Mouse (Mus musculus) frontal cortex, postnatal 25 days (tissue): ENCODE results near the gene 1700010B08Rik.
"Not testable (repeated sequence)": the region's sequence is repeated elsewhere in the genome, so short reads cannot be mapped to it uniquely, and the experiment has no call there.

Experiments
- DNase-seq, 2 experiments: peaks; one replicate each; pipeline ENCODE4 v3.0.0; 2022; ENCODE audit warnings: low spot score in 2 of 2

1700010B08Rik gene

DNA sequence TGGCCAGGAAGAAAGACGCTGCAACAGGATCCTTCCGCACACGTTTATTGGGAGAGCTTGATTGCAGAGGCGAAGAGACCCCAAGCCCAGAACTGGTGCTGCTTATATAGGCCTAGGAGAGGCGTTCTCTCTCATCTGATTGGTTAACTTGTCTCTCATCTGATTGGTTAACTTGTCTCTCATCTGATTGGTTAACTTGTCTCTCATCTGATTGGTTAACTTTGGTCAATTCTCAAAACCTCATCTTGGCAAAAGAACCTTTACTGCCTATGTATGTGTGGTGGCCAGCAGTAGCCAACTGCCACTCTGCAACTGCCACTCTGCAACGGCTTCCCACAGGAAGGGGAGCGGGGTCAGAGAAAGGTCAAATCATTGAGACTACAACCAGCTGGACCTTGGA, at the start of gene 1700010B08Rik:
1700010B08Rik (plus strand) TSS at position 301 of the 400 bp plus-strand sequence.
- DNase-seq, result not testable (repeated sequence)

DNA sequence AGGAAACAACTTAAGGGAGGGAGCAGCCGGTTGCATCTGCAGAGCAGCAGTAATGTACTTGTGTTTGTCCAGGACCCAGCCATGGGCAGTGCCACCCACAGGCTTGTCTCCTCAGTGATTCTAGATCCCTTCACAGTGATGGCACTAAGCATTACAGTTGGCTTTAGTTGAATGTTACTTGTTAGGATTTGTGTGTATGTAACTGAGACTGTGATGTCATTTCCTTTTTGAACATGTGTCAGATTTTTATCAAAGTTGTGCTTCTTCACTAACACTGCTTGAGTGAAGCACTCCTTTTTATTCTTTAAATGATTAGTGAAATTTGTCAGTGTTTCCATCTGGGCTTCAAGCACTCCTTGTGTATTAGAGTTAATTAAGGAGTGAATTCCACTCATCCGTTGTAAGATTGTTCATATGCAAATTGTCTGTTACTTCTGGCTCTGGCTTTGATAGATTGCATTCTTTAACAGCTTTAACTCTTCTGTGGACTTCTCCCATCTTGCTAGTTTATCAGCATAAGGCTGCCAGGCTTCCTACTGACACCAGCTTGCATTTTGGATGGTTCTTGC, 46.8 kb upstream of the 1700010B08Rik start:
- no peak for DNase-seq

DNA sequence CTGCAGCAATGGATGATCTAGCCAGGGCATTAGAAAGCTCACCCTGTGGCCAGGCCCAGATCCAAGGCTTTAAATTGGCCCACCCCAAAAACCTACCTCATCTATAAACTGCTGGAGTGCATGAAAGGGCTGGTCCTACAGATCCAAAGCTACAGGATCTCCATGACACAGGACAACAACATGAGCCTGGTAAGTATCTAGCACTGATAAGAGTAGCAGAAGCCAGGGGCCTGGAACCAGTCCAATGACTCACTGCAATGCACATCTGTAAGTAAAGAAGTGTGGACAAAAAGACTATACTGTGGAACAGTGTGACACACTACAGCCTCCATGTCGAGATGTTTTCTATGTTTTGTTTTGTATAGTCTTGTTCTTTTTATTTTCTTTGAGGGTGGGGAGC, 45.7 kb upstream of the 1700010B08Rik start:
- no peak for DNase-seq

DNA sequence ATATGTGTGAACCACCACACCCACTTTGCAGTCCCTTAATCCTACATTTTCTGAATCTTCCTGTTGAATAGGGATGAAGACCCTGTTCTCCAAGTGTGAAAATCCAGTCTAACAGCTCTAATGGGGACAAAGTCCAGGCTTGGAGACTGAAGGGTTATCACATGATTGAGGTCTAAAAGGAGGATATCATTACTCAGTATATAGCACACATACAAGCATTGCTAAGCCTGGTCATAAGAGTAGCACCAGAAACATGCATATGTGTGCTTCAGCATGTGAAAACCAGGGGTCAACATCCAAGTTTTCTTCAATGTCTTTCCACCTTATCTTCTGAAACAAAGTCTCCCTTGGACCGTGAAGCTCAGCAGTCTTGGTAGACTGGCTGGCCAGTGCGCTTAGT, 40.6 kb upstream of the 1700010B08Rik start:
- no peak for DNase-seq

DNA sequence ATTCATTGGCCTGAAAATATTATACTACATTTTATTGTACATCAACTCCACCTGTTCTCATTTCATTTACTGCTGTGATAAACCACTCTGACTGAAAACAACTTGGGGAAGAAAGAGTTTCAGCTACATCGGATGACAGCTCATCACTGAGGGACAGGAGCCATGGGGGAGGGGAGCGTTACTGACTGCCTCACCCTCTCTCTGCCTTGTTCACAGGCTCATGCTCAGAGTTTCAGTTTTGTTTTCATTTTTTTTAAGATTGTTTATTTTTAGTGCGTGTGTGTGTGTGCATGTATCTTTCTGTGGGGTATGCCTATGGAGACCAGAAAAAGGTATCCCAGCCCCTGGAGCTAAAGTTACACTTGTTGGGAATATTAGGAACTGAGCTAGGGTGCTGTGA, 40.0 kb upstream of the 1700010B08Rik start:
- no peak for DNase-seq

DNA sequence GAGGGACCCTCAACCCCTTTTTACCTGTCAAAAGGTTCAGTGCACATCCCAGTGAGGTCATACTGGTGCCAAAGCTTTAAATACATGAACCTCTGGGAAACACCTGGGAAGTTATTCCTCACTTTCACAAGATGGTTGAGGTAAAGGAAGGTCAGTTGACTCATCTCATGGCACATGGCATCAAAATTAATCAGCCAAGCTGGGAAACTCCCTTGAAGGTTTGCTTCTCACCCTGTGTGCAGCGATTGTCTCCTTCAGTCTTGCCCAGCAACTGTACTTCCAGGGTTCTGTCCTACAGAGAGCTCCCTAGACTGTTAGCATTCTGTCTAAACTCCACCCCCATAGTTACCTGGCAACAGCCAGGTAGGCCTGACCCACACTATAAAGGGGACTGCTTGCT, 39.1 kb upstream of the 1700010B08Rik start:
- DNase-seq, result no peak

DNA sequence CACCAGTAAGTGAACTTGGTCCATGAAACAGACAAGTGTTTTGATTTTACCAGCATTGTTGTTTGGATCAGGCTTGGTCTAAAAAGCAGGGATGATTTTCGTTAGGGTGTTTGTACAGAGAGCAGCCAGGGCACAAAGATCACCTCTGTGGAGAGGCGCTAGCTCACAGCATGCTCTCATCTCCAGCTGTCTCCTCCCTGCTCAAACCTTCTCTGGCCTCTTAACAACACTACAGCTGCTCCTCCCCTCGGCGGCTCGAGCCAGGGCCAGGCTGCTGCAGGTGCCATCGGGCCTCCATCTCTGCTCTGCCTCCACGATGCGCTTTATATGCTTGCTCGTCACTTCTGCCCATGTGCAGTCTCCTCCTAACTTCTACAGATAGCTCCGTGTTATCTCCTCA, 36.4 kb upstream of the 1700010B08Rik start:
- DNase-seq, result no peak

DNA sequence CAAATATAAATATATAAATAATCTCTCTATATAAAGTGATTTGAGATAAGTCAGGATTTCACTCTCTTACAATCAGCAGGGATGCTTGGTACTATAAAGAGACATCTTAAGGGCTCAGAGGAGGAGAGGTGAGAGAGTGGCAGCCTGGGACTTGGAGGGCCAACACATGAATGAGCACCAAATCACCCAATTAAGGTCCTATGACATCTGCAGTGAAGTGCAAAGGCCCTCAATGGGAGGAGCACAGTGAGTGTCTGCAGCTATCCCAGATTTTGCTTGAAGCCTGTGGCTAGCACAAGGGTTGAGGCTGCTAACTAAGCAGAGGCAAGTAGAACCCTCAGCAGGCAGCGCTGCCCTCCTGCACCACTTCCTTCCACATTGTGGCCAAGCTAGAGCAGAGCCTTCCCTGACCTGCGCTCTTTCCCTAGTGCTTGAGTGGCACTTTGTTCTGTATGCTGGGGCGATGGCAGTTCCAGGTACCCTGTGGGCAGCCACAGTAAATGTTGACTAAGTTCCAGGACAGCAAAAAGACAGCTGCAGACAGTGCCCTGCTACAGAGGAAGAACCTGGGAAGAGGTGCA, 33.3 kb upstream of the 1700010B08Rik start:
- DNase-seq, result no peak

DNA sequence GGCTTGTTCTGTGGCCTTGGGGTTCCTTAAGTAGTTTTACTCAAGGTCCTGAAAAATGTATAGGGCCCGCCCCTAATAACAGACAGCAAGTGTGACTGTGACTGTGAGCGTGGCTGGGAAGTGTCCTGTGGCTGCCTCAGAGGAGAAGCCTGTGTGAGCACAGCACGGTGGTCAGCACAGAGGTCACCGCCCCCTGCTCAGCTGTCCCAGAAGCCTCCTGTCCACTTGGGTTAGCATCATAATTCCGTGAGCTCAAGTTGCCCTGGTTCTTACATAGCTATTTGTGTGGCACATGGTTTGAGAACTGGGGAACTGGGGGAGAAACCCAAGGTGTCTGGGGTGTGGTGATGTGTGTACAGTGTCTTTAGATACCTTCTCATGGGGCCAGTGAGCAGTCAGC, 31.9 kb upstream of the 1700010B08Rik start:
- DNase-seq, result no peak

DNA sequence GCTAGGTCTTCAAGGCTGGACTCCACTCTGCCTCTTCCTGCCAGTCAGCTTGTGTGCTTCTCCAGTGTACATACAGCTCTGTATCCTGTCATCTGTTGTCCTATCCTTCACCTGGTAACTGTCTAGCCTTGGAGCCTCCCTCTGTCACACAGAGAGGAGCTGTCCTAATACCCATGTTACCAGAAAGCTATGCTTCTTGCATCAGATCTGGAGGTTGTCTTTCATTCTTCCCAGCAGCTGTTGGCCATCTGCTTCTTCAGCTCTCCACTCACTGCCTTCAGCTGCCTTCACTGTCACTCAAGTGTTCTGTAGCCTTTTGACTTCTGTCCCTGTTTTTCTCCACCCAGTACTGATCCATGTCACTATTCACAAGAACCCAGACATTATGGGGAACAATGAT, 29.4 kb upstream of the 1700010B08Rik start:
- no peak for DNase-seq

DNA sequence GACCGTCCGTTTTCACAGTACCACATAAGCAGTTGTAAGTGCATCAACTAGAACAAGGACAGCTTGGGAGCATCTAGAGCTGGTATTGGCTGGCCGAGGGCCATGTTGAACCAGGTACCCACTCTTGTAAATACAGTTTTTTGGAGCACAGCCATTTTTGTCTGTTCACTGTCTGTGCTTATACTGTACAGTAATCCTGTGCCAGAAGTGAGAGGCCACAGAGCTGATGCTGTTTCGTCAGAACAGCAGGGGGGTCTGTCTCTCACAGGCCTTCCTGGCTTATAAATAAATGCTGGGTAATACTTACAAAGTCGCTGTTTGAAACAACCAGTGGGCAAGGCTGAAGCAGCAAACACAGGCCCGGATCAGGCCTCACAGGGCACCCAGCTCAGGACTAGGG, 27.5 kb upstream of the 1700010B08Rik start:
- DNase-seq, result no peak

DNA sequence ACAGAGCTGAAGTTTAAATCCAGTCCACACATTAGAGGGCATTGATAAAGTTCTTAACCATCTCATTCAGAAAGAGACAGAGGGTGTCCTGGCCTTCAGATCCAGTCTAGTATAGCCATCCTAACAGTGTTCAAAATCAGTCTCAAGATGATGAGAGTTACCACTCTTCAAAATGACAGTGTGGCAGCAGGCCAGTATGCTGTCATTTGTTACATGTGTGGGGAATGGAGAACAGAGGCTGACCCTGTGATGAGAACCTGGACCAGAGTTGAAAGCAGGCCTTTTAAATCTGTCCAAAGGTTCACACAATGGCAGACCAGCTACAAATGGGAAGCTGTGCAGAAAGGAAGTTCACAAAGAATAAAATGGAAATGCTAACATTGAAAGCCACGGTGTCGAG, 26.5 kb upstream of the 1700010B08Rik start:
- DNase-seq, result no peak

DNA sequence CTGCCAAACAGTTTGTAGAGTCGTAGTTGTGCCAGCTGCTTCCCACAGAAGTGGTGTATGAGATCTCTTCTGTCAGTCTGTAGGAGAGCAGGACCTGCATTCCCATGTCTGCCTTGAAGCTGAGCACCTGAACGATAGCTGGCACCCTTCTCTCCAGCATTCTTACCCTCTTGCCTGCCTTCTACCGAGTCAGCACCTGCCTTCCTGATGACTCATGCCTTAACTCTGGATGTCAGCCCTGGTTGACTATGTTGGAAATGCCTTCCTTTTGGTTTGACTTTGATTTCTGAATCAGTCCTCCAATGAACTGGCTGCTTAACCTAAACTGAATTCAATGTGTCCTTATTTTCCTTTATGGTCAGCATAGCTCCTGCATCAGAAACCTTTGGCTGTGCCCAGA, 20.4 kb upstream of the 1700010B08Rik start:
- no peak for DNase-seq

DNA sequence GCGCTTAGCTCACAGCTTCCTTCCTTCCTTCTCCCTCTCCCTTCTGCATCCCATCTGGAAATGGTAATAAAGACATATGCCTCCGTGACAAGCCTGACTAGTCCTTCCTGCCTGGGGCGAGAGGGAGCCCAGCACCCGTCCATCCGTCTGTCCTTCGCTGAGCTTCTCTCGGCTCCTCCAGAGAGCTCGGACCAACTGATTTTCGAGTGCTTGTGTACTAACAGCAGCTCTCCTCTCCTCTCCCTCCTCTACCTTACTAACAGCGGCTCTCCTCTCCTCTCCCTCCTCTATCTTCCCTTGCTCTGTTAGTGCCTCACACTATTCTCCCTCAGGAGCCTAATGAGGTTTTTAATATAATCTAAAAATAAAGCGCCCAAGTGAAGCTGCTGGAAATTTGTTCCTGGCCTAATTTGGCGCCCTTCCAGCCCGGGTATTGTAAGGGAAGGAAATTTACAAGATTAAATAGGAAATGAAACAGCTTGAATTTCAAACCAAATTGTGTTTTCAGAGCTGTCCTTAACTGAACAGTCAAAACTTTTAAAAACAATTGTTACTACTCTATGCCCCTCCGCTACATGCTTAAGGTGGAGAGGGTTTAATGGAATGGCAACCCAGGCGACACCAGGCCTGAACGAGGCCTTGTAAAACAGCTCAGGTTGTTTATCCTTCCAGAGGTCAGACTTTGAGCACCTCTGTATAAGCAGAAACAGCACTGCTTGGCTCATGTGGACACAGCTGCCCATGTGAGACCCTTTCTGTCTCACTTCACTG, 16.9 kb upstream of the 1700010B08Rik start:
- DNase-seq, result no peak

DNA sequence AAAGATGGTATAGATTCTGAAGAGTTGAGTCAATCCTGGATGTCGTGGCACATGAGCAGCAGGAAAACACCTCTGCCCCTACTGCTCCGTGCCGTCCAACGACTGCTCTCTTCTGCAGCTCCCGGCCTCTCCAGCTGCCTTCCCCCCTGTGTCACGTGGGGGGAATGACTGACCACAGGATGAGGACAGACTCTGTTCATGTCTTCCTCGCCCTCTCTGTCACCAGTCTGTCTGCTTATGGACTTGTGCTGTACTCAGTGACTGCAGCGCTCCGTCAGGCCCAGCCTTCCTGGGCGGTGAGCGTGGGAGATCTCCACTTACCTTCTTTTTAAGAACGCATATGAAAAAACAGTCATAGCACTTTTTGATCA, 16.4 kb upstream of the 1700010B08Rik start:
- no peak for DNase-seq

DNA sequence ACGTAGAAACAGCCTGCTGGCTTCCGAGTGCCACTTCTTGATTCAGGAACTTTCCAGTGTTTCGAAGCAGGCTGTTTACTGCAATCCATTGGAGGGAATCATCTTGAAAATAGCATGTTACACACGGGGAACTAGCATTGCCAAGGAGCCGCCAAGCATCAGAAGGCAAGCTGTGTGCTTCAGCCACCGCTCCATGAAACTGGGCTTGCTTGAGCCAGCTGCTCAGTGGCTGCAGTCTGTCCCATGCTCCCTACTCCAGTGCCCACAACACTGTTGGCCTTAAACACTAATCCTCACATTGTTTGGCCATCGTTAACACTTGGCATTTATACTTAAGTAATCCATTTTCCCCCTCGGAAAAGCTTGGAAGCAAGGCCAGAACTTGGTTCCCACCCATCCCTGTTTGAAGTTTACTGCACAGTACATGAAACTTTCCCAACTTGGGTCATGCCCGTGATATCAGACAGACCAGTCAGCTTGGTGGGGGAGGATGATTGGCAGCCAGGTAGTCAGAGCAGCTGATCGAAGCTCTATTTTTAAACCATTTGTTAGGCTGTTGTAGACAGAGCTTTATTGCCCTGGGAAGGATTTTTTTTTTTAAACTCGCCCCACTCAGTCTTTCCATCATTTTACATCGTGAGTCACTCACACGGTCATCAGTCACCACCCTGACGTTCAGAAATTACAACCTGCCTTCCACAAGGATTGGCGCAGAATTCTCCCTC, 13.2 kb upstream of the 1700010B08Rik start:
- DNase-seq, result no peak

DNA sequence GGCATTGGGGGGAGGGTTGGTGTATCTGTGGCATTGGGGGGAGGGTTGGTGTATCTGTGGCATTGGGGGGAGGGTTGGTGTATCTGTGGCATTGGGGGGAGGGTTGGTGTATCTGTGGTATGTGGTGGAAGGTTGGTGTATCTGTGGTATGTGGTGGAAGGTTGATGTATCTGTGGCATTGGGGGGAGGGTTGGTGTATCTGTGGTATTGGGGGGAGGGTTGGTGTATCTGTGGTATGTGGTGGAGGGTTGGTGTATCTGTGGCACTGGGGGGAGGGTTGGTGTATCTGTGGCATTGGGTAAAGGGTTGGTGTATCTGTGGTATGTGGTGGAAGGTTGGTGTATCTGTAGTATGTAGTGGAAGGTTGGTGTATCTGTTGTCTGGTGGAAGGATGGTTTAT, 11.6 kb upstream of the 1700010B08Rik start:
- not testable (repeated sequence) for DNase-seq

DNA sequence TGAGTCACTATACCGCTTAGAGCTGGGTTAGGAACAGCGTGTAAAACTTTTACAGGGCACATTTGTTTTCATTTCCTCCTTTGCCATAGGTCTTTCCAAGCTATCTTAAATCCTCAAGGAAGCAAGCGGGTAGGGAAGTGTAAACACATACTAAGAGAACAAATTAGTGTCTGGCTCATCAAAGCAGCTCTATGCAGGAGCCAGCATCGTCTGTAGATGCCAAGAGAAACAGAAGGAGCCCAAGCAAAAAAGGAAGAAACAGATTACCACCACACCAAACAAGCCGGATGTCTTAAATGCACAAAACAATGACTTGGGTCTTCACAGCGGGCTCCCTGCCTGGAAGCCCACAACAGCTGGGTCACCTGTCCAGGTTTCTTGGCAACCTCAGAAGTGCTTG, 9.0 kb upstream of the 1700010B08Rik start:
- DNase-seq, result no peak

DNA sequence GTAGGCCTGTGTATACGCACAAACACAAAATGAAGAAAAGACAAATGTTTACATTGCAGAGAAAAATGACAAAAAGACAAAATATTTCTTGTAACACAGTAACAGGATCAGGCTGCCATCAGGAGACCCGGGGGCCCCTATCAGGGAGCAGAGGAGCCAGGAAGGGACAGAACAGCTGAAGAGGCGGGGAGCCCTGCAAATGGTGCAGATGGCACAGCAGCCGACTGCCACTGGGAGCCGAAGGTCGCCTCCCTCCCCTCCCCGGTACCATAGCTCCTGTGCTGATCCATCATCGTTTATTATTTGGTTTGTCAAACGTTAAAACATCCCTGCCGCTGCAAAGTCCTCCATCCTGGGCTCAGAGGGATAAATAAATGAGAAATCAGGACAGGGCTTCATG, 6.6 kb upstream of the 1700010B08Rik start:
- DNase-seq, result no peak

DNA sequence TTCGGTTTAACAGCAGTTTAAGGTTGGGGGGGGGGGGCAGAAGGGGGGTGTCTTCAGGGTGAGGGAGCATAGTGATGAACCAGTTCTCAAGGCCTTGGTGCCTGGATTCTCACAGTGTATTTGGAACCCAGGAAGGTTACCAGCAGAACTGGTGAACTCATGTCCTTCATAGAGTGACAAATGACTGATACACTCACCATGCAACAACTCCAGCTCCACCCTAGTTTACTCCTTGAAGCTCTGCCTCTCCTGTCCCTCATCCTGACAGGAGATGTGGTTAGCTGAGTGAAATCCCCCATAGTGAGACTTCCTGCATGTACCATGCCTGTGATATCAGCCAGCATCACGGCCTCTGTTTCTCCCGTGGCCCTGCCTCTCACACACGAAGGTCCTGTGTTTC, 6.0 kb upstream of the 1700010B08Rik start:
- no peak for DNase-seq

DNA sequence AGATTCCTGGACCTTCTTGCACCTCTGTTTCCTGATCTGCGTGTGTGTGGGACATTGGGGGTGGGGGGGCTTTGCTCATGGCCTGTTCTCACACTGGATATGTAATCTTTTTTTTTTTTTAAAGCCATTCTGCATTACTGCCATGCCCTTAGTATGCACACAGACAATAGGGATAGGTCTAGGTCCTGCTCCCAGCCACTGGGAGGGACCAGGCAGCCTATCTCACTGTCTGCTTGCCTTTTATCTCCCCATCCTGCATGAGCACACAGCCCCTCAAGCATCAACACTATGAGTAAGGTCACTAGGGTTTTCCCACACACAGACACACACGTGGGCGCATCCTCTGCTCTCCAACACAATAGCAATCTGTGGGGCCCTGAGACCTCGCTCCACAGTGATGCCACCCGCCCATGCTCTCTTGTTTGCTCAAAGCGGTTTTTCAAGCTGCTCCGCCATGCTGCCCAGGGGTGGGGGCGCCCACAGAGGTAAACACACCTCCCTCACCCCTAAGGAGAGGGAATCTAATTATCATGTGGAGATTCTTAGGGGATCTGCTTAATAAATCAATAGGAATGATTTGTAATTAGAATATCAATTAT, 4.5 kb upstream of the 1700010B08Rik start:
- no peak for DNase-seq

DNA sequence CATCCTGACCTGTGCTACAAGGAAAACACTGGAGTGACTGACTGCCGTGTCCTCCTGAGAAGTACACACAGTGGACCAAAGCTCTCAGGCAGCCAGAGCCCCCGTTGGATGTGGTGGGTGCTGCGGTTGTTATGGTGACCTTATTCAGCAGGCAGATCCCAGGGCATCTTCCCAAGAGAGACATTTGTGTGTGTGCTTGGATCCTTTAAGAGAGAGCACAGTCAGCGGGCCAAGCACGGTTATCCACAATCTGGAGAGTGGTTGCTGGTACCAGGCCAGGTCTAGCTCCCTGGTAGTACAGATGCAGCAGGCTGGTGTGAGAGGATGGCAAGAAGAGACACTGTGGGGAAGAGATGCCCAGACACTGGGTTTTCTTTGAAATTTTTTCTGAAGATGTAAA, 2.2 kb upstream of the 1700010B08Rik start:
- no peak for DNase-seq
